Mouse (Mus musculus) embryonic fibroblast, embryonic 13.5 days (primary cell): ENCODE results near the gene Slitrk4. TPM values are rescaled to one million over a fixed set of nuclear protein-coding genes. Genes with fewer than 3 reads are reported as not detected.

Experiments used
- H3K27ac ChIP-seq: 2 replicates; pipeline ENCODE4 v1.5.1; 2012; ENCODE audit warnings: low read length, control low read depth, inconsistent platforms; ENCODE audit not compliant: insufficient read depth
- H3K4me1 ChIP-seq: 2 replicates; pipeline ENCODE4 v1.6.1; 2011; ENCODE audit warnings: low read length; ENCODE audit not compliant: control insufficient read depth, insufficient read depth
- H3K4me3 ChIP-seq: 2 replicates; pipeline ENCODE4 v1.5.1; 2011; ENCODE audit warnings: mild to moderate bottlenecking, control low read depth, low read length; ENCODE audit not compliant: insufficient read depth
- CTCF ChIP-seq: IDR thresholded peaks from 2 replicates; pipeline ENCODE4 v1.5.1; 2011; ENCODE audit warnings: mild to moderate bottlenecking, control low read depth, low read length, moderate library complexity, borderline replicate concordance; ENCODE audit not compliant: insufficient read depth
- POLR2A ChIP-seq: IDR thresholded peaks from 2 replicates; pipeline ENCODE4 v1.6.1; 2011; ENCODE audit warnings: low read depth, mild to moderate bottlenecking, control low read depth, low read length, moderate library complexity
- polyA plus RNA-seq: library from polyadenylated mRNA; stranded (reverse); fragments of >200 nt; gene quantifications from 2 replicates; pipeline ENCODE4 v1.2.4, GENCODE M21; 2011; ENCODE audit warnings: low read depth; ENCODE audit not compliant: missing spikeins, insufficient read length

The Slitrk4 gene
- not detected in 2 replicates for polyA plus RNA-seq

- Histone ChIP-seq H3K27ac (no peak within 1 kb of the TSS), H3K4me3 (peak within 1 kb of the TSS; percentile 42), H3K4me1 (no peaks in the 10 kb centered on the region)
- TF ChIP-seq POLR2A (no peak), CTCF (no peak)
These were observed at the start of gene Slitrk4 for GRCm38 (mm10) chrX:64276290-64277125. TSS of gene Slitrk4 (minus strand) at chrX:64276996.

GRCm38 (mm10) chrX:64319501-64319900 lies 42.7 kb upstream of the Slitrk4 start:
- TF ChIP-seq CTCF (no peak), POLR2A (no peak)

DNA sequence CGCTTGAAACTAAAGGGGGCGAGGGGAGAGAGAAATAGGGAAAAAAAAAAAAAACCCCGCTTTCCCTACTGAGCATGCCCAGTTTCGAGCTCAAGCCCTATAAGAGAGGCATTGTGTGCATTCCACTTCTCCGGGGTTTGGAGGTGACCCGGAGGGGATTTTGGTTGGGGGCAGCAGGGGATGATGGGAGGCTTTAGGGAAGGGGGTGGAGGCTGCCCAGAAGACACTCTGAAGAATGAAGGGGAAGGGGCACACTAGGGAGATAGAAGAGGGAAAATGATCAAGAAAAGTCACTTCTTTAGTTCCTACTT lies 1.1 kb upstream of the Slitrk4 start:
- H3K27ac ChIP-seq: no peak overlapping the region
- TF ChIP-seq POLR2A: no peak
- no peak for TF ChIP-seq CTCF

More at GRCm38 (mm10) chrX:64319501-64319900, 42.7 kb upstream of the Slitrk4 start:
- Histone ChIP-seq H3K27ac (no peak overlapping the region), H3K4me1 (no peaks in the 10 kb centered on the region), H3K4me3 (no peak overlapping the region)

DNA sequence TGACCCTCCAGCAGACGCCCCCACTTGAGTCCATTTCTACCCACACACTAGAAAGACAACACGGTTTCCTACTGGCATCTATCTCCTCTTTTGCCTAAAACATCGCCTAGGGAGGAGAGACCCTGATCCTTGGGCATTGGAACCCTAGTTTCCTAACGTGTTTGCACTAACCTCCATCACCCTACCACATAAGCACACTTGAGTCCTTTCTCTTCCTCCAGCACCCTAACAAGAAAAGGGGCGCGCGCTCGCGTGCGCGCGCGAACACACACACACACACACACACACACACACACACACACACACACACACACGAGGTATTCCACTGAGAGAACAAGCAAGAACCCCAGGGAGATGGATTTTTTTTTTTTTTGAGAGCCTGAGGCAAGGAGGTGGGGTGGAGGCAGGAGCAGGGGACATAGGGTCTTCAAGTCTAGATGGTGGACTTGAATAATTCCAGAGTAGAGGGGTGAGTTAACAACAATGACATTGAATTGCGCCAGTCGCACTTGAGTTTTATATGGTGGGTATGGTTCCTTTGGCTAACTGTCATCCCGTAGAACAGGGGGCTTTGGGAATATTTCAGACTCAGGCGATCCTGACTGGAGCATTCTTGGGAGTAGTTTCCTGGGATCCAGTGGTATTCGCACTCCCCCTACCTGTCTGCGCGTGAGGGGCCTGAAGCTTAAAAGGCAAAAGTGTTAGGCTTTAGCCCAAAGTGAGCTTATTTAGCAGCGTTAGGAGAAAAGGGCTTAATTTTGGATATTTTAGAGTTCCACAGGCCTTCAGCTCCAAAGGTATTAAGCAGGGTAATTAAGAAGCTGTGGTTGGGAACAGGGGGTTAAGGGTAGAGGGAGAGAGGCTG lies 562 bp upstream of the Slitrk4 start:
- Histone ChIP-seq H3K27ac (no peak overlapping the region), H3K4me3 (no peak overlapping the region), H3K4me1 (no peaks in the 10 kb centered on the region)
- TF ChIP-seq CTCF (no peak), POLR2A (no peak)

More for the DNA sequence above, 1.1 kb upstream of the Slitrk4 start:
- H3K4me3 ChIP-seq: no peak overlapping the region
- no peaks in the 10 kb centered on the region for H3K4me1 ChIP-seq

GRCm38 (mm10) chrX:64275501-64276289 lies 1.1 kb downstream of the Slitrk4 start:
- TF ChIP-seq CTCF: no peak
- no peak for TF ChIP-seq POLR2A
- no peaks in the 10 kb centered on the region for H3K4me1 ChIP-seq
- peak overlapping the region; percentile 42 for H3K4me3 ChIP-seq
- H3K27ac ChIP-seq: no peak overlapping the region

- no peak overlapping the region for H3K27ac ChIP-seq
- TF ChIP-seq POLR2A (no peak), CTCF (no peak)
- no peaks in the 10 kb centered on the region for H3K4me1 ChIP-seq
- no peak overlapping the region for H3K4me3 ChIP-seq
These were observed 13.3 kb downstream of the Slitrk4 start for GRCm38 (mm10) chrX:64263481-64263880.

Other genes starting within 250 kb of the Slitrk4 start
- gene Gm6760, start 124.8 kb downstream of the Slitrk4 start, polyA plus RNA-seq: not detected in 2 replicates
- not detected in 2 replicates for gene 3830417A13Rik, start 103.4 kb downstream of the Slitrk4 start, polyA plus RNA-seq